Mouse (Mus musculus) E14TG2a.4 (cell line): Measurements from ENCODE around the gene Gm47995.

Source experiments
- CTCF ChIP-seq: conservative IDR thresholded peaks from 2 replicates; pipeline ENCODE4 v1.5.1; 2014; ENCODE audit warnings: low read length
- POU5F1 ChIP-seq: IDR thresholded peaks from 2 replicates; pipeline ENCODE4 v1.6.1; 2014; ENCODE audit warnings: low read length, borderline replicate concordance

DNA sequence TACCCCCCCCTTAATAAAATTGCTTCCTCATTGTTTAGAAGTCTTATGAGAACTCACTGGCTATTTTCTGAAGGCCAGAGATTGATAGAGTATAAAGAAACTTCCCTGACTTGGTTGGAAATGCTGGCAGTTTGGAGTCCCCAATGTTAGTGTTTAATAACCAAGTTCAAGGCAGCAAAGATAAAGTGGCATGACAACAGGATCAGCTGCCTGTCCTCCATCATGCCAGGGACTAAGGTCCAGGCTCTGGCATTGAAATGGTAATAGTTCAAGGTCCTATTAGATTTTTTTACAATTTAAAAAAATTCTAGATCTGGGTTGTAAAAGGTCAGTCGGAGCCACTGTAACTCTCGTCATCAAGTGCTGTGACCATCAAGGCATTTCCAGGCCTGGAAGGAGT is 47.2 kb upstream of the Gm47995 start:
- TF ChIP-seq CTCF (no peak), POU5F1 (no peak)
